Mouse (Mus musculus) lung, adult 2 months (tissue): ENCODE results near the gene Cmtr1.

Experiments
- CTCF ChIP-seq: fragments of 200-500 bp; IDR thresholded peaks from 2 replicates; pipeline ENCODE4 v1.5.1; 2011; ENCODE audit warnings: mild to moderate bottlenecking, low read length, control low read depth; ENCODE audit not compliant: insufficient read depth
- POLR2A ChIP-seq: fragments of 200-500 bp; IDR thresholded peaks from 2 replicates; pipeline ENCODE4 v1.6.1; 2011; ENCODE audit warnings: low read depth, mild to moderate bottlenecking, control low read depth, low read length, borderline replicate concordance; ENCODE audit errors: extremely low read depth

- TF ChIP-seq CTCF (no peak), POLR2A (no peak)
These were observed 50.2 kb downstream of the Cmtr1 start for GRCm38 (mm10) chr17:29710562-29711044.
